Mouse (Mus musculus) hindbrain, embryonic 14.5 days (tissue): ENCODE data around the gene Sec61g. TPM values are rescaled to one million over a fixed set of nuclear protein-coding genes. Genes with fewer than 3 reads are reported as not detected.

Experiments used
- ATAC-seq: fragments of 200-750 bp; cut with Nextera tagmentation; 2 replicates; pipeline ENCODE4 v1.8.0; 2017; ENCODE audit warnings: moderate number of reproducible peaks, mild to moderate bottlenecking, moderate TSS enrichment, moderate library complexity; ENCODE audit not compliant: low FRiP score
- DNase-seq: peaks from one replicate; pipeline ENCODE4 v3.0.0-alpha.2; 2015; ENCODE audit warnings: low spot score
- H3K27ac ChIP-seq: fragments of 300-500 bp; sonication (generic); 2 replicates; pipeline ENCODE4 v1.5.1; 2014; ENCODE audit warnings: mild to moderate bottlenecking, moderate library complexity
- H3K27me3 ChIP-seq: fragments of 300-500 bp; sonication (generic); 2 replicates; pipeline ENCODE4 v1.6.1; 2014; ENCODE audit warnings: mild to moderate bottlenecking, low read length, mixed read lengths; ENCODE audit not compliant: control insufficient read depth, insufficient read depth
- H3K36me3 ChIP-seq: fragments of 300-500 bp; sonication (generic); replicated peaks from 2 replicates; pipeline ENCODE4 v1.6.1; 2014; ENCODE audit not compliant: control insufficient read depth, insufficient read depth
- H3K4me1 ChIP-seq: fragments of 300-500 bp; sonication (generic); replicated peaks from 2 replicates; pipeline ENCODE4 v1.6.1; 2014; ENCODE audit warnings: antibody characterized with exemption, low read length, mixed read lengths; ENCODE audit not compliant: control insufficient read depth, insufficient read depth
- H3K4me2 ChIP-seq: fragments of 300-500 bp; sonication (generic); replicated peaks from 2 replicates; pipeline ENCODE4 v1.6.1; 2014; ENCODE audit warnings: mild to moderate bottlenecking, moderate library complexity
- H3K4me3 ChIP-seq: fragments of 300-500 bp; sonication (generic); replicated peaks from 2 replicates; pipeline ENCODE4 v1.5.1; 2014; ENCODE audit warnings: mild to moderate bottlenecking, low read length
- H3K9ac ChIP-seq: fragments of 300-500 bp; sonication (generic); 2 replicates; pipeline ENCODE4 v1.6.1; 2014
- H3K9me3 ChIP-seq: fragments of 300-500 bp; sonication (generic); 2 replicates; pipeline ENCODE4 v1.6.1; 2016; ENCODE audit warnings: low read length; ENCODE audit not compliant: control insufficient read depth
- WGBS: fragments of 180-500 bp; shearing (Covaris S2); extraction: QIAGEN DNeasy Blood & Tissue Kit; methylation state at CpG from one replicate; pipeline ENCODE4 v1.1.7; 2014; 5-methylcytosine and 5-hydroxymethylcytosine counted together
- polyA plus RNA-seq: library from polyadenylated mRNA; unstranded; fragments of >200 nt; fragmentation: Nextera tagmentation; extraction: Ambion mirVana; gene quantifications from 2 replicates; pipeline ENCODE4 v1.2.1, GENCODE M21; 2014

Sec61g gene
- 25.4 and 25.9 TPM in 2 replicates for polyA plus RNA-seq

DNA sequence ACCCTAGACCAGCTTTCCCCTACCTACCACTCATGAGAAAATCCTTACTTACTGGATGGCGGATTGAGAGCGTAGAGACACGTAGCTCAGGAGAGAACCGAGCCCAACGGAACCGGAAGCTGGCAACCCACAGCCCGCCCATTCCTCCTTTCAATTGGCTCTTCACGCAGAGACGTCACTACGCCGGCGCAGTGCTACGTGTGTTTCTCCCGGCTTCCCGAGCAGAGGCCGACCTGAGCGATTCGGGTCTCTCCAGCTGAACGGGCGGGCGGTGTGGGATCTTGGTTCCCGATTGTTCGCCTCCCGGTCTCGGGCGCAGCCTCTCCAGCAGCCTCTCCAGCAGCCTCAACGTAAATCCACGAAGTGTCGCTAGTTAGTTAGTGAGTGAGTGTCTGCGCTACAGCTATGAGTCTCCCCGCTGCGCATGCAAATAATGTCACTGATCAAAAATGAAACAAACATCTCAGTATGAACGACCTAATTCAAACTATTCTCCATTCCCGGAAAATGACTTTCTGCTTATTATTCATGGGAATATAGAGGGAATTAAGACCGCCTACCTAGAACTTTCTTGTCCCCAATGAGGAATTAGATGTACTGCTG, at the start of gene Sec61g:
Gene Sec61g, minus strand, starts transcription at position 433 of the 603 bp plus-strand sequence.
- no peaks in the 10 kb centered on the region for H3K9me3 ChIP-seq
- H3K4me1 ChIP-seq = peaks cover 14% of the 10 kb centered on the region
- H3K4me3 ChIP-seq = peak within 1 kb of the TSS; percentile 66
- H3K9ac ChIP-seq = peak within 1 kb of the TSS; percentile 95
- H3K36me3 ChIP-seq = peaks cover 28% of the 10 kb centered on the region
- peak within 1 kb of the TSS; percentile 73 for H3K4me2 ChIP-seq
- WGBS = under 1% methylated on average over 35 of the region's 35 CpGs
- no peaks in the 10 kb centered on the region for H3K27me3 ChIP-seq
- ATAC-seq (peak; percentile 99), DNase-seq (peak; percentile 94)
- H3K27ac ChIP-seq = peak within 1 kb of the TSS; percentile 96

DNA sequence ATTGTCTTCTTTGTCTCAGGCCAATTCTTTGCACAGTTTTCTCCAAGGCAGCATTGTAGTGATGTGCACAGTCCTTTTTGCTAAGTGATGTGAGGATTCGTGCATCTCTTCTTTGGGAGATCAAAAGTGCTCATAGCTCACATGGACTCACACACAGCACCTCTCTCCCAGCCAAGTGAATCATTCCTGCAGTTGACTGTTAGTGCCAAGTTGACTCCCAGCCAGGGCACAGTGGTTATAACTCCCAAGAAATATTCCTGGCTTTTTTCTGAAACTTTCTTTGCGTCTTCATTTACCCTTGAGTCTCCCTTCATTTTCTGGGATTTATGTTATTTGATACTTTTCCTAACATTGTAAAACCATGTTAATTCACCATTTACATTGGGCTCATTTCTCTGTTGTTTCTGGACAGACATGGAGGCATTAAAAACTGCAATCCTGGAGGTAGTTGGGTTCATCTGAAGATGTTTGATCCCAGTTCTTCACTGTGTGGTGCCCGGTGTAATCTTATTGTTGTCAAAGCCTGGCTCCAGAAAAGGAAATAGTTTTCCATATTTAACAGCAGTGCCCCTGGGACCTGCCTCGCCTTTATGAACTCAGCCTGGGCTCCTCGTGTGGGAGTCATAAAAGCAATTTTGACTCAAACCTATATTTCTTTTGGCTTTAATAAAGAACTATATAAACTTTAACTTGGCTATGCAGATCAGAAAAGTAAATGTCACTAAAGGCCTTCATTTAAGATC, 38.3 kb upstream of the Sec61g start:
- Histone ChIP-seq H3K4me3 (no peak overlapping the region), H3K4me1 (no peaks in the 10 kb centered on the region), H3K9ac (no peak overlapping the region), H3K27ac (no peak overlapping the region), H3K4me2 (no peak overlapping the region), H3K9me3 (no peaks in the 10 kb centered on the region), H3K27me3 (no peaks in the 10 kb centered on the region), H3K36me3 (no peaks in the 10 kb centered on the region)
- ATAC-seq (no peak), DNase-seq (no peak)
- WGBS = 77% methylated on average over 5 of the region's 5 CpGs

GRCm38 (mm10) chr11:16537379-16537778, 29.1 kb upstream of the Sec61g start:
- no peak for DNase-seq
- WGBS = 60% methylated on average over 1 of the region's 1 CpGs

DNA sequence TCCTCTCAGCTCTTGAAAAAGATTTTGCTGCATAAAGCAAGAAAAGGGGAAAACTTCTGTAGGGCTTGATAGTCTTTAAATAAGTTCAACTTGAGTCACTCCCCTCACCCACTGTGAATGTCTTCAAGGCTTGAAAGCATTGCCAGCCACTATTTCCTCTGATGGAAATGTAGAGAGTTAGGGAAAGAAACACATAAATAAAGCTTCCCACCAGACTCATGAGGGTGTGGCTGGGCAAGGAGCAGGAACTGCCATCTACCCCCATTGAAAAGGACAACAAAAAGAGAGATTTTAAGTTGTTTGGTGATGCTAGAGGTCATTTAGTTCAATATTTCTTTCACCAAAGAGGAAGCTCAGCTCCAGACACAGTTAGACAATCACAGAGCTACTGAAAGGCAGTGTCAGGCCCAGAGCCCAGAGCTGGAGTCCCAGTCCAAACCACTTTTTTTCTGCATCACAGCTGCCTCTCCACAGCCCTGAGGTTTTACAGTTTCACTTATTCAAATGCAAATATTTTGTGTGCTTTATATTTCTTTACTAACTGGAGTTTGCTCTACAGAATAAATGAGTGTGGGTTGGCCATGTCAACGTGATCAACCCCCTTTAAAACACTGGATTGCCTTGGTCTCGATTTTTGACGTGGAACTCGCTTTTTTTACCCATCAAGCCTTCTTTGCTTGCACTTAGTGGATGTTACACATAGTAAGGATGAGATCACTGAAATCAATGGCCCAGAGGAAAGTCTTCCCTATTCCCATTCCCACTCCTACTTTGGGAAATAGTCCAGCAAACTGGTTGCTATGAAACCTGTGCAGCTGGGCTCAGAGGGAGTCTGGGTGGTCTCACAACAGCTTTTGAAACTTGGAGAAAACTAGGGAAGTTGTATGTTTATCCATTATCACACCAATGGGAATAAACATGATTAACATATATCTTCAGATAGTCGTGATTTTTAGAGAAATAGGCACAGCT, 26.6 kb upstream of the Sec61g start:
- H3K4me3 ChIP-seq = no peak overlapping the region
- 0 out of 2 replicates have a peak overlapping the region, but pooled peaks have one; percentile 51 for H3K27ac ChIP-seq
- H3K4me1 ChIP-seq = no peaks in the 10 kb centered on the region
- WGBS = 75% methylated on average over 5 of the region's 5 CpGs
- no peak for DNase-seq
- H3K9me3 ChIP-seq = no peaks in the 10 kb centered on the region
- H3K4me2 ChIP-seq = no peak overlapping the region
- H3K27me3 ChIP-seq = no peaks in the 10 kb centered on the region
- no peaks in the 10 kb centered on the region for H3K36me3 ChIP-seq
- ATAC-seq = peak; percentile 70; the same call in 1 of the 2 replicates
- no peak overlapping the region for H3K9ac ChIP-seq

More at GRCm38 (mm10) chr11:16537379-16537778, 29.1 kb upstream of the Sec61g start:
- Histone ChIP-seq H3K4me3 (no peak overlapping the region), H3K9me3 (no peaks in the 10 kb centered on the region), H3K9ac (no peak overlapping the region), H3K36me3 (no peaks in the 10 kb centered on the region), H3K4me1 (no peaks in the 10 kb centered on the region), H3K27ac (no peak overlapping the region), H3K4me2 (no peak overlapping the region), H3K27me3 (no peaks in the 10 kb centered on the region)
- ATAC-seq = no peak

DNA sequence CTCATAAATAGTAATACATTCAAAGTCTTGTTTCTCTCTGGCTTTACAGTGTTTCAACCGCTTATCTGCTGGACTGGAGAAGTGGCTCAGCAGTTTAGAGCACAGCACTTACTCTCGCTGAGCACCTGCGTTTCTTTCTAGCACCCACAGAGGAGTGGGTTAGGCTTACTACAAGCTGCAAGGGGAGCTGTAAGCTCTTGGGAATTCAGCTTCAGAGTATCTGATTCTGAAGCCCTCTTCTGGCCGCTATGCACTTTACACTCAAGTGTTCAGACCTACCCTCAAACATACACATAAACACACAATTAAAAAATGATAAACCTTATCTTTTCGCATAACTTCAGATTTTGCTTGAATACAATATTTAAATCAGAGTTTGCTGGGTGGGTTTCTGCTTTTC, 24.6 kb upstream of the Sec61g start:
- no peaks in the 10 kb centered on the region for H3K36me3 ChIP-seq
- no peak overlapping the region for H3K4me3 ChIP-seq
- 30% methylated on average over 5 of the region's 5 CpGs for WGBS
- ATAC-seq = no peak
- no peaks in the 10 kb centered on the region for H3K4me1 ChIP-seq
- no peak overlapping the region for H3K9ac ChIP-seq
- no peak overlapping the region for H3K4me2 ChIP-seq
- no peak overlapping the region for H3K27ac ChIP-seq
- DNase-seq = no peak
- no peaks in the 10 kb centered on the region for H3K9me3 ChIP-seq
- no peaks in the 10 kb centered on the region for H3K27me3 ChIP-seq

DNA sequence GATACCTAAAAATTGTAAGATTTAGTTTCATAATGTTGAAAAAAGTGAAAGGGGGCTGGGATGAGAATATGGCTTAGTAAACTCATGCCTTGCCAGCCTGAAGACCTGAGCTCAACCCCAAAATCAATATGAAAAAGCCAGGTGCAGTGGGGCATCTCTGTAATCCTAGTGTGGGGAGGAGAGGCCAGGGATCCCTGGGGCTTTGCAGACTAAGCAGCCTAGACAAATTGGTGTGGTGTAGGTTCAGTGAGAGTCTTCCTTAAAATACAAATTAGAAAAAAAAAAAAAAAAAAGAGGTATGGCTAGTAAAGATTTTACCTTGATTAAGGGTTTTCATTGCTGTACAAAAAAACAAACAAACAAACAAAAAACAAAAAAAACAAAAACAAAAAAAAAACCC, 20.6 kb upstream of the Sec61g start:
- Histone ChIP-seq H3K4me3 (no peak overlapping the region), H3K36me3 (no peaks in the 10 kb centered on the region), H3K4me1 (no peaks in the 10 kb centered on the region), H3K9ac (no peak overlapping the region), H3K9me3 (no peaks in the 10 kb centered on the region), H3K4me2 (no peak overlapping the region), H3K27me3 (no peaks in the 10 kb centered on the region), H3K27ac (no peak overlapping the region)
- ATAC-seq (no peak), DNase-seq (no peak)

DNA sequence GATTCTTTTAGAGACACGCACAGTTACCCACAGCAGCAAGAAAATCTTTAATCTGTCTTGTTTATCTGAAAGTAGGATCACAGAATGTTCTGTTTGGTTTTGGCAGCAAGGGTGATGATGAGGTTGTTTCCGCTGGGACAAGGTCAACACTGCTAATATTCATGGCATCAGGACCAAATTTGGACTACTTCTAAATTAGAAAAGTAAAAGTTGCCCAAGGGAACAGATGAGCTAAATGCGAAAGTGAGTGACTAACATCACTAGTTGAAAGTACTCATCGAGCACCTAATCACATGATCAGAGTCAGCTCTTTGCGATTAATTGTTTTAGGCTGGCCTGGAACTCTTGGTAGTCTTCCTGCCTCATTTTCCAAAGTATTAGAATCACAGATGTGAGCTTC, 20.1 kb upstream of the Sec61g start:
- Histone ChIP-seq H3K4me2 (no peak overlapping the region), H3K9me3 (no peaks in the 10 kb centered on the region), H3K36me3 (no peaks in the 10 kb centered on the region), H3K27ac (no peak overlapping the region), H3K27me3 (no peaks in the 10 kb centered on the region), H3K4me3 (no peak overlapping the region), H3K9ac (no peak overlapping the region), H3K4me1 (no peaks in the 10 kb centered on the region)
- ATAC-seq (no peak), DNase-seq (no peak)
- WGBS = 97% methylated on average over 5 of the region's 5 CpGs

GRCm38 (mm10) chr11:16527743-16528142, 19.5 kb upstream of the Sec61g start:
- Histone ChIP-seq H3K9me3 (no peaks in the 10 kb centered on the region), H3K27ac (no peak overlapping the region), H3K4me2 (no peak overlapping the region), H3K4me1 (no peaks in the 10 kb centered on the region), H3K27me3 (no peaks in the 10 kb centered on the region), H3K4me3 (no peak overlapping the region), H3K36me3 (no peaks in the 10 kb centered on the region), H3K9ac (no peak overlapping the region)
- DNase-seq = no peak
- no peak for ATAC-seq
- WGBS = 89% methylated on average over 5 of the region's 5 CpGs

GRCm38 (mm10) chr11:16526467-16526866, 18.2 kb upstream of the Sec61g start:
- Histone ChIP-seq H3K27me3 (no peaks in the 10 kb centered on the region), H3K9me3 (no peaks in the 10 kb centered on the region), H3K27ac (no peak overlapping the region), H3K9ac (no peak overlapping the region), H3K4me3 (no peak overlapping the region), H3K4me1 (no peaks in the 10 kb centered on the region), H3K36me3 (no peaks in the 10 kb centered on the region), H3K4me2 (no peak overlapping the region)
- WGBS = 64% methylated on average over 2 of the region's 2 CpGs
- ATAC-seq = no peak
- no peak for DNase-seq
